Mouse (Mus musculus): ENCODE measurements around the gene Abca12.

DNA sequence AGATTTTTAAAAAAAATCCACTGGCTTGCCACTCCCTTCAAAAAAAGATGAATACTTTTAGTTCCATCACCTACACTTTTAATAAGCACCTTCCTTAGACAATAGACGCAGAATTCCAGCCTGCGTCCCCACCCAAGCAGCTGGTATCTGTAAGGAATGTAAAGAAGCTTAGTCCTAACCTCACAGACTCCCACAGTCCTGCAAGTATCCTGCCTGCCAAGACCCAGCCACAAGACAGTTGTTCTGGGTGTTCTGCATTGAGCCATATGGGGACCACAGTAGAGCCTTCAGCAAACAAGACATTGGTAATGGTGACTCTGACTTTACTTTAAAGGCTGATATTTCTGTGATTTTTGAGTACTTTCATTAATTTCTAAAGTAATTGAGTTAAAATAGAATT is 22.2 kb downstream of the Abca12 start:
- TF ChIP-seq TCF12 (IDR thresholded peaks at IDR 0.05; ENCODE audit: low read depth, low read length) (no peak), CTCF (conservative IDR thresholded peaks at IDR 0.05 in 1 of 2, IDR thresholded peaks at IDR 0.05 in 1 of 2; ENCODE audit: low read depth in 2 of 2, low read length in 2 of 2) (no peak), ZNF384 (IDR thresholded peaks at IDR 0.05; ENCODE audit: low read depth, low read length) (no peak), POLR2AphosphoS2 (IDR thresholded peaks at IDR 0.05; ENCODE audit: low read depth, low read length) (no peak), MXI1 (IDR thresholded peaks at IDR 0.05; ENCODE audit: low read depth, low read length) (no peak), CHD1 (IDR thresholded peaks at IDR 0.05; ENCODE audit: low read depth, low read length) (no peak), SMC3 (IDR thresholded peaks at IDR 0.05; ENCODE audit: low read depth, low read length) (no peak), TBP (conservative IDR thresholded peaks at IDR 0.05; ENCODE audit: low read depth, low read length) (no peak), POLR2A (IDR thresholded peaks at IDR 0.05; ENCODE audit: low read depth, low read length) (no peak), ELF1 (IDR thresholded peaks at IDR 0.05; ENCODE audit: low read depth, low read length) (no peak)

All from CH12.LX (cell line).